Mouse (Mus musculus) hindbrain, embryonic 11.5 days (tissue): Measurements from ENCODE around the gene Fam49a. TPM values are rescaled to one million over a fixed set of nuclear protein-coding genes. Genes with fewer than 3 reads are reported as not detected.
"Not testable (repeated sequence)": the region's sequence is repeated elsewhere in the genome, so short reads cannot be mapped to it uniquely, and the experiment has no call there.

Source experiments
- ATAC-seq: fragments of 200-750 bp; cut with Nextera tagmentation; 2 replicates; pipeline ENCODE4 v1.8.0; 2017; ENCODE audit warnings: mild to moderate bottlenecking, moderate TSS enrichment, moderate library complexity; ENCODE audit not compliant: low FRiP score
- DNase-seq: peaks from one replicate; pipeline ENCODE4 v3.0.0-alpha.2; 2015; ENCODE audit warnings: low spot score
- H3K27ac ChIP-seq: fragments of 300-500 bp; sonication (generic); 2 replicates; pipeline ENCODE4 v1.5.1; 2014; ENCODE audit warnings: mild to moderate bottlenecking, low read depth, low read length
- H3K27me3 ChIP-seq: fragments of 300-500 bp; sonication (generic); 2 replicates; pipeline ENCODE4 v1.6.1; 2014; ENCODE audit warnings: mild to moderate bottlenecking, low read length, moderate library complexity, mixed read lengths; ENCODE audit not compliant: control insufficient read depth, insufficient read depth
- H3K36me3 ChIP-seq: fragments of 300-500 bp; sonication (generic); 2 replicates; pipeline ENCODE4 v1.6.1; 2014; ENCODE audit warnings: mild to moderate bottlenecking, low read length, moderate library complexity, mixed read lengths; ENCODE audit not compliant: control insufficient read depth, insufficient read depth
- H3K4me1 ChIP-seq: fragments of 300-500 bp; sonication (generic); replicated peaks from 2 replicates; pipeline ENCODE4 v1.6.1; 2014; ENCODE audit warnings: low read length, mixed read lengths; ENCODE audit not compliant: control insufficient read depth, insufficient read depth
- H3K4me2 ChIP-seq: fragments of 300-500 bp; sonication (generic); replicated peaks from 2 replicates; pipeline ENCODE4 v1.6.1; 2014; ENCODE audit warnings: mild to moderate bottlenecking, low read depth, low read length
- H3K4me3 ChIP-seq: fragments of 300-500 bp; sonication (generic); 2 replicates; pipeline ENCODE4 v1.5.1; 2014; ENCODE audit warnings: low read depth, low read length
- H3K9ac ChIP-seq: fragments of 300-500 bp; sonication (generic); 2 replicates; pipeline ENCODE4 v1.6.1; 2014; ENCODE audit warnings: low read depth, low read length
- H3K9me3 ChIP-seq: fragments of 300-500 bp; sonication (generic); 2 replicates; pipeline ENCODE4 v1.6.1; 2016; ENCODE audit warnings: low read length; ENCODE audit not compliant: control insufficient read depth
- WGBS: fragments of 180-500 bp; shearing (Covaris S2); extraction: QIAGEN DNeasy Blood & Tissue Kit; methylation state at CpG from one replicate; pipeline ENCODE4 v1.1.7; 2014; 5-methylcytosine and 5-hydroxymethylcytosine counted together
- polyA plus RNA-seq: library from polyadenylated mRNA; unstranded; fragments of >200 nt; fragmentation: Nextera tagmentation; extraction: Ambion mirVana; gene quantifications from 2 replicates; pipeline ENCODE4 v1.2.1, GENCODE M21; 2014

Gene Fam49a
- polyA plus RNA-seq, 1 experiment from 2014 or later: 24.1 TPM

DNA sequence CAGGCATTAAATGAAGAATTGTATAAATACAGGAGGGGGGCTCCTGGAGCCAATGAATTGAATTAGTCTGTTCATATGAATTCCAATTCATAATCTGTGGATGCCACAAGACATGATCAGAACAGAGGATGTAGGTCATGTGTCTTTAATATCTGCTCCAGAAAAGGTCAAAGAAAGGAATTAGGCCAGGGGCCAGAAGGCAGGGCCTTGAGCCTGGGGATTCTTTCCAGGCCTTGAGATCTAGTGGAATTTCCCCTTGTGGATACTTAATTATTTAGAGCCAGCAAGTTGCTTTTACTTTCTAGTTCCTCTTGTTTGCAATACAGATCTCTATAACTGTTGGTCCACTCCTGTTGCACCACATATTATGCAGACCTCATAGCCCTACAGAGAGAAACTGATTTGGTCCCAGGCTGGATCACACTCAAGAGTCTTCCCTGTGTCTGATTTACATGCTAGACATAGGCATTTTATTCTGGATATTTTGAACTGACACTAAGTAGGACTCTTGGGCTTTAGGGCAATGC is 31.8 kb upstream of the Fam49a start:
- no peak for ATAC-seq
- H3K4me1 ChIP-seq: no peaks in the 10 kb centered on the region
- no peaks in the 10 kb centered on the region for H3K27me3 ChIP-seq
- H3K27ac ChIP-seq: no peak overlapping the region
- no peak overlapping the region for H3K4me2 ChIP-seq
- H3K9me3 ChIP-seq: no peaks in the 10 kb centered on the region
- H3K9ac ChIP-seq: no peak overlapping the region
- no peaks in the 10 kb centered on the region for H3K36me3 ChIP-seq
- DNase-seq: no peak
- H3K4me3 ChIP-seq: no peak overlapping the region

DNA sequence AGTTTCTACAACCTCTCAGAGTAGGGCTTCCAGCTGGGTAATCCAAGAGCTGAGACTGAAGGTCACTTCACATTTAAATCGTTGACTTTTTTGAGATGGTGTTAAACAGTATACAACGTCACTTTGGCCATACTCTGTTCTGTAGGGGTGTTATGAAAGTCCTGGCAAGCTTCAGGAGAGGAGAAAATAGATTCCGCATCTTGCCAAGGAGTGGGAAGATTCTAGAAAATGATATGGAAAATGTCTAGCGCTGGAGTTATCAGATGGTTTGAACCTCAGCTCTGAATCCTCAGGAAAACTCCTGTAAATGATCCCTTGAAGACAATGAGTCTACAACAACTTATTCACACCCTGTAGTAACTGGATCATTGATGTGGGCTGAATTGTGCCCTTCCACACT is 29.8 kb upstream of the Fam49a start:
- no peak overlapping the region for H3K9ac ChIP-seq
- no peaks in the 10 kb centered on the region for H3K27me3 ChIP-seq
- no peaks in the 10 kb centered on the region for H3K4me1 ChIP-seq
- no peaks in the 10 kb centered on the region for H3K9me3 ChIP-seq
- DNase-seq (no peak), ATAC-seq (no peak)
- no peak overlapping the region for H3K27ac ChIP-seq
- 89% methylated on average over 4 of the region's 4 CpGs for WGBS
- no peak overlapping the region for H3K4me3 ChIP-seq
- H3K4me2 ChIP-seq: no peak overlapping the region
- H3K36me3 ChIP-seq: no peaks in the 10 kb centered on the region

DNA sequence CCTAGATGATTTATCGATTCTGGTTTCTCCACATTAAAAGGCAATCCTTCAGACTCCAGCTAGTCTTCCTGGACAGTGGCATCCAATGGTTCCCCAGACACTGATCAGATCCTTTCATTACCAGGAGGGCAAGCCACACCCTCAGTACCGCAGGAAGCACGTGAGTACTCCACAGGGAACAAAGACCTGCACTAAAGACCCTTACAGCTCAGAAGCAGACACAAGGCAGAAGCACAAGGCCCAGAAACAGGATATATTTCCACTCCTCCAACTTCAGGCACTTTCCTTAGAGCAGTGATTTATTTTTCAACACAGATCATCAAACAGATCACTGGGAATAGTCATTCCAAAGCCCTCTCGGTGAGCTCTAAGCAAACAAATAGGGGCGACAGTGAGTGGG is 25.0 kb upstream of the Fam49a start:
- Histone ChIP-seq H3K4me1 (no peaks in the 10 kb centered on the region), H3K4me3 (no peak overlapping the region), H3K9ac (no peak overlapping the region), H3K36me3 (no peaks in the 10 kb centered on the region), H3K9me3 (no peaks in the 10 kb centered on the region), H3K27me3 (no peaks in the 10 kb centered on the region), H3K4me2 (no peak overlapping the region), H3K27ac (no peak overlapping the region)
- ATAC-seq (peak; percentile 89), DNase-seq (peak; percentile 25)
- 47% methylated on average over 5 of the region's 5 CpGs for WGBS

DNA sequence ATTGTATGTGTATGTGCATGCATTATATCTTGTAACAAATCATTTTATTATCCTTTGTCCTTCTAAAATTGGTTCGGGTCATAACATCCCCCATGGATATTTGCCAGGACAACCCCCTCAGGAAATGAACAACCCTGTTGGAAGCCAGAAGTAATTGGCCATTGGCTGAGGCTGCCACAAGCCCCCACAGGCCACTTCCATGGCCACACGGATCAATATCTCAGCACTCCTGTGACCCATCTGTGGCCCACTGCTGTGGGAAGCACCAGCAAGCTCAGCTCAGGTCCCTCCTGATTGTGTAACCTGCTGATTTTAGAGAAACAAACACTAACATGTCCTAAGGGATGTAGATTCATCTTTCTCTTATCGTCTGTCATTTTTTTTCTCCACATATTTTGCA is 22.4 kb upstream of the Fam49a start:
- no peaks in the 10 kb centered on the region for H3K36me3 ChIP-seq
- no peak for ATAC-seq
- H3K27ac ChIP-seq: no peak overlapping the region
- H3K9ac ChIP-seq: no peak overlapping the region
- H3K4me3 ChIP-seq: no peak overlapping the region
- H3K4me1 ChIP-seq: no peaks in the 10 kb centered on the region
- no peaks in the 10 kb centered on the region for H3K27me3 ChIP-seq
- WGBS: 60% methylated on average over 3 of the region's 3 CpGs
- DNase-seq: no peak
- no peaks in the 10 kb centered on the region for H3K9me3 ChIP-seq
- no peak overlapping the region for H3K4me2 ChIP-seq

DNA sequence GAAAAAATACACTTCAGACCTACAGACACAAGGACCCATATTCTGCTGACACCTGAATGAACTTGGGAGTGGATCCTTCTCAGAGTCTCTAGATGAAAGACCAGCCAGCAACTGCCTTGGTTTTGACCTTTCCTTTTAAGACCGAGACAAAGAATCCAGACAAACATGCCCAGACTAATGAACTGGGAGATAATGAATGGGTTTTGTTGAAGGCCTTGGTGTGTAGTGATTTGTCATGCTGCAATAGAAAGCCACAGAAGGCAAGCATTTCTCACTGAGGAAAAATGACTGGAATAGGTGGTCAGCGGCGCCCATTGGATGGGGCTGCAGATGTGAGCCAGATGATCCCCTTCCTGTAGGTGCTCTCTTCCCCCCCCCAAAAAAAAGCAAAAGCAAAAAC is 18.8 kb upstream of the Fam49a start:
- 58% methylated on average over 3 of the region's 3 CpGs for WGBS
- Histone ChIP-seq H3K9ac (no peak overlapping the region), H3K27ac (no peak overlapping the region), H3K4me1 (no peaks in the 10 kb centered on the region), H3K27me3 (no peaks in the 10 kb centered on the region), H3K4me3 (no peak overlapping the region), H3K4me2 (no peak overlapping the region), H3K36me3 (no peaks in the 10 kb centered on the region), H3K9me3 (no peaks in the 10 kb centered on the region)
- DNase-seq (peak; percentile 21), ATAC-seq (peak; percentile 74)

DNA sequence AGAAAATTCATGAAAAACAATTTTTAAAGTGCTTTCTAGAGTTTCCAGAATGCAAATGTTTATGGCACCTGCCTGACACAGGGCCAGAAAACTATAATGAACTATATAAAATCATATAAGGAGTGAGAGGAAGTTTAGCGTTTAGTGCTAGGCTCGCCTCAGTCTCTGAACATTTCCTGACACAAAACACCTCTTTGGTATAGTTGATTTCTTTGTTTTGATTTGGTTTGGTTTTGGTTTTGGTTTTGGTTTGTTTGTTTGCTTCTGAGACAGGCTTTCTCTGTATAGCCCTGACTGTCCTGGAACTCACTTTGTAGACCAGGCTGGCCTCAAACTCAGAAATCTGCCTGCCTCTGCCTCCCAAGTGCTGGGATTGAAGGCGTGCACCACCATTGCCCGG is 14.9 kb upstream of the Fam49a start:
- H3K27me3 ChIP-seq, H3K4me3 ChIP-seq, H3K4me2 ChIP-seq, H3K9ac ChIP-seq, DNase-seq, ATAC-seq, H3K4me1 ChIP-seq, H3K9me3 ChIP-seq, H3K36me3 ChIP-seq, H3K27ac ChIP-seq: not testable (repeated sequence)
- WGBS: 94% methylated on average over 4 of the region's 4 CpGs

DNA sequence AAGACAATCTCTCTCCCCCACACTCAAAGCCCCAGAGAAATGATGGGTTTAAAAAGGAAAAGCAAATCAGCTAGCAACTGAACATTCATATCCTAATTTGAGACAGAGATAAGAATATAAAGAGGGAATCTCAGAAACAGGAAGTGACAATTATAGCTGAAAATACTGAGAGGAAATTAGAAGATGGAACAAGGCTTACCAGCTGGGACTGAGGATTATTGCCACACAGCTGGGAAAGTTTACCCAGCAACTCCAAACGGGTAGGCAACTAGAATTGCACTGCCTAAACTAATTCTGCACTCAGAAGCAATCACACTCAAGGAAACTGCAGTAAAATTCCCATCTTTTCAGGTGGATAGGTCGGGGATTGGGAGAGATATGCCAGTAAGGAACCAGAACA is 12.4 kb upstream of the Fam49a start:
- no peak overlapping the region for H3K27ac ChIP-seq
- no peaks in the 10 kb centered on the region for H3K9me3 ChIP-seq
- H3K4me2 ChIP-seq: no peak overlapping the region
- H3K36me3 ChIP-seq: no peaks in the 10 kb centered on the region
- H3K4me1 ChIP-seq: no peaks in the 10 kb centered on the region
- ATAC-seq: no peak
- no peak overlapping the region for H3K9ac ChIP-seq
- 58% methylated on average over 2 of the region's 2 CpGs for WGBS
- DNase-seq: no peak
- H3K4me3 ChIP-seq: no peak overlapping the region
- H3K27me3 ChIP-seq: no peaks in the 10 kb centered on the region

DNA sequence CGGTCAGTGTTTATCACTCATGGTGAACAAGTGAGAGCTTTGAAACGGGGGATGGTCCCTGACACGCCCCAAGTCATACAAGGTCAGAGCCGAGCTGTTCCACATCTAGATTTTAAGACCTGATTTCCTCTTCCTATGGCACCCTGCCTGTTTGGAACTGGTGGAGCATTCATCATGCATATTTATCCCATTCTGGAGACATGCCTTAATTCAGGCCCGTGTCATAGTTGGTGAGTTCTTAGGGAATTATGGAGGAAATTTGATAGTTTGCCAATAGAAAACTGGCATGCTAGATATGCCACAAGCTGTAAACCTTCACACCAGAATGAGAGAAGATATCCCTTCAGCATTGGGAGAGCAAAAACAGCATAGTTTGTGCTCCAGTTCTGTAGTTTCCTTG is 8.4 kb upstream of the Fam49a start:
- no peak overlapping the region for H3K4me2 ChIP-seq
- DNase-seq (no peak), ATAC-seq (no peak)
- no peak overlapping the region for H3K9ac ChIP-seq
- no peaks in the 10 kb centered on the region for H3K27me3 ChIP-seq
- no peak overlapping the region for H3K4me3 ChIP-seq
- no peaks in the 10 kb centered on the region for H3K9me3 ChIP-seq
- no peaks in the 10 kb centered on the region for H3K36me3 ChIP-seq
- no peak overlapping the region for H3K27ac ChIP-seq
- WGBS: 60% methylated on average over 5 of the region's 5 CpGs
- no peaks in the 10 kb centered on the region for H3K4me1 ChIP-seq

DNA sequence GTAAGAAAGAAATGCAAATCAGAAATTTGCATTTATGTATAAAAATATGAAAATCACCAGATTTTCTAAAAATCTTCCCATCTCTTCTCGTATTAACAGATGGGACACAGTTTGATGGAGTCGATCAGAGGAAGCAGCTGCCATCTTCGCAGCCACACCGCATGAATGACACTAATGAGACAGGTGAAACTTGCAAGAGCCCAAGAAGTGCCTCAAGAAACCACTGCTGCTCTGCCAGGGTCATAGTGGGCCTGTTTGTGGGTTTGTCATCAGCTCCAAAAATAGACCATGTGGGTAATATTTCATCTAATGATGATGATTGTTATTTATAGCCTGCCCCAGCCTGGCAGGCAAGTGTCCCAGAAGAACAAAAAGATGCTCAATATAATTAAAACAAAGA is 7.8 kb upstream of the Fam49a start:
- no peak overlapping the region for H3K4me3 ChIP-seq
- ATAC-seq (no peak), DNase-seq (no peak)
- H3K9me3 ChIP-seq: no peaks in the 10 kb centered on the region
- no peak overlapping the region for H3K9ac ChIP-seq
- no peak overlapping the region for H3K27ac ChIP-seq
- 85% methylated on average over 4 of the region's 4 CpGs for WGBS
- H3K36me3 ChIP-seq: no peaks in the 10 kb centered on the region
- H3K27me3 ChIP-seq: no peaks in the 10 kb centered on the region
- H3K4me1 ChIP-seq: no peaks in the 10 kb centered on the region
- H3K4me2 ChIP-seq: no peak overlapping the region
